Mouse (Mus musculus) heart, postnatal 0 days (tissue): ENCODE data around the gene A4galt. TPM values are rescaled to one million over a fixed set of nuclear protein-coding genes. Genes with fewer than 3 reads are reported as not detected.

Experiments
- ATAC-seq: fragments of 200-750 bp; cut with Nextera tagmentation; 2 replicates; pipeline ENCODE4 v1.8.0; 2017; ENCODE audit warnings: low read depth, moderate number of reproducible peaks, moderate library complexity; ENCODE audit not compliant: insufficient read depth
- DNase-seq: peaks from one replicate; pipeline ENCODE4 v3.0.0-alpha.2; 2016; ENCODE audit warnings: low spot score
- H3K27ac ChIP-seq: fragments of 300-500 bp; sonication (generic); 2 replicates; pipeline ENCODE4 v1.5.1; 2014; ENCODE audit warnings: low read depth, mild to moderate bottlenecking
- H3K27me3 ChIP-seq: fragments of 300-500 bp; sonication (generic); 2 replicates; pipeline ENCODE4 v1.6.1; 2014; ENCODE audit warnings: low read length, mixed read lengths; ENCODE audit not compliant: control insufficient read depth, insufficient read depth
- H3K36me3 ChIP-seq: fragments of 300-500 bp; sonication (generic); replicated peaks from 2 replicates; pipeline ENCODE4 v1.6.1; 2014; ENCODE audit warnings: low read length, mixed read lengths; ENCODE audit not compliant: control insufficient read depth, insufficient read depth
- H3K4me1 ChIP-seq: fragments of 300-500 bp; sonication (generic); 2 replicates; pipeline ENCODE4 v1.6.1; 2014; ENCODE audit warnings: antibody characterized with exemption; ENCODE audit not compliant: control insufficient read depth, insufficient read depth
- H3K4me2 ChIP-seq: fragments of 300-500 bp; sonication (generic); 2 replicates; pipeline ENCODE4 v1.6.1; 2014; ENCODE audit warnings: low read depth, mild to moderate bottlenecking, low read length, moderate library complexity
- H3K4me3 ChIP-seq: fragments of 300-500 bp; sonication (generic); 2 replicates; pipeline ENCODE4 v1.5.1; 2014; ENCODE audit warnings: low read depth, low read length
- H3K9ac ChIP-seq: fragments of 300-500 bp; sonication (generic); replicated peaks from 2 replicates; pipeline ENCODE4 v1.6.1; 2014; ENCODE audit warnings: low read depth, low read length, mixed read lengths
- H3K9me3 ChIP-seq: fragments of 300-500 bp; sonication (generic); replicated peaks from 2 replicates; pipeline ENCODE4 v1.6.1; 2016; ENCODE audit warnings: low read length; ENCODE audit not compliant: control insufficient read depth
- CTCF ChIP-seq: IDR thresholded peaks from 2 replicates; pipeline ENCODE4 v1.5.1; 2016; ENCODE audit warnings: antibody characterized with exemption, control low read depth, low read depth
- EP300 ChIP-seq: IDR thresholded peaks from 2 replicates; pipeline ENCODE4 v1.6.1; 2016; ENCODE audit warnings: antibody characterized with exemption, low read depth
- WGBS: fragments of 180-500 bp; shearing (Covaris S2); extraction: QIAGEN DNeasy Blood & Tissue Kit; methylation state at CpG from one replicate; pipeline ENCODE4 v1.1.7; 2014; 5-methylcytosine and 5-hydroxymethylcytosine counted together
- polyA plus RNA-seq: library from polyadenylated mRNA; unstranded; fragments of >200 nt; fragmentation: Nextera tagmentation; extraction: Ambion mirVana; gene quantifications from 2 replicates; pipeline ENCODE4 v1.2.1, GENCODE M21; 2015
- total RNA-seq: library from RNA; depleted of rRNA; stranded (reverse); fragments of >200 nt; gene quantifications from 2 replicates; pipeline ENCODE4 v1.2.3, GENCODE M21; 2014; ENCODE audit warnings: low replicate concordance

The A4galt gene
- total and polyA plus RNA-seq, 2 experiments from 2014 or later: 2.0 to 3.2 TPM

DNA sequence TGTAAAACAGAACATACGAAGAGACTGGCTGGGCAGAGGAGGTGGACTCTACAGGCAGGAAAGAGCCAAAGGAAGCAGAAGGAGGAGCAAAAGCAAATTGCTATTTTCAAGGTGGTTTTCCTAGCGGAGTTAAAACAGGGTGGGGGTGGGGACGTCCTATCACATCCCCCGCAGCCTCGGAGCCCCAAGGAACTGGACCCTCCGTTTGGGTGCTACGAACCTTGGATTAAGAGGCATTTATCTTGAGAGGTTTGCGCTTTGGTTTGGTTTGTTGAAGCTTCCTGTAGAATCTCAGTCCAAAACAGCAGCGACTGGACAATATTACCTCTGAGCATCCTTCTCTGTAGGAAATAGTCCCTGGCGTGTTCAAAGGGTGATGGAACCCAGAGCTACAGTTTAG is 41.9 kb downstream of the A4galt start:
- Histone ChIP-seq H3K4me2 (peak overlapping the region; percentile 59), H3K27ac (no peak overlapping the region), H3K9ac (0 out of 2 replicates have a peak overlapping the region, but pooled peaks have one; percentile 28), H3K9me3 (no peaks in the 10 kb centered on the region), H3K27me3 (no peaks in the 10 kb centered on the region), H3K4me1 (0 out of 2 replicates have a peak, but pooled peaks cover 5% of the 10 kb centered on the region), H3K36me3 (no peaks in the 10 kb centered on the region), H3K4me3 (peak overlapping the region; percentile 29)
- DNase-seq (no peak), ATAC-seq (no peak)
- 13% methylated on average over 10 of the region's 10 CpGs for WGBS
- TF ChIP-seq CTCF: no peak
- no peak for TF ChIP-seq EP300

DNA sequence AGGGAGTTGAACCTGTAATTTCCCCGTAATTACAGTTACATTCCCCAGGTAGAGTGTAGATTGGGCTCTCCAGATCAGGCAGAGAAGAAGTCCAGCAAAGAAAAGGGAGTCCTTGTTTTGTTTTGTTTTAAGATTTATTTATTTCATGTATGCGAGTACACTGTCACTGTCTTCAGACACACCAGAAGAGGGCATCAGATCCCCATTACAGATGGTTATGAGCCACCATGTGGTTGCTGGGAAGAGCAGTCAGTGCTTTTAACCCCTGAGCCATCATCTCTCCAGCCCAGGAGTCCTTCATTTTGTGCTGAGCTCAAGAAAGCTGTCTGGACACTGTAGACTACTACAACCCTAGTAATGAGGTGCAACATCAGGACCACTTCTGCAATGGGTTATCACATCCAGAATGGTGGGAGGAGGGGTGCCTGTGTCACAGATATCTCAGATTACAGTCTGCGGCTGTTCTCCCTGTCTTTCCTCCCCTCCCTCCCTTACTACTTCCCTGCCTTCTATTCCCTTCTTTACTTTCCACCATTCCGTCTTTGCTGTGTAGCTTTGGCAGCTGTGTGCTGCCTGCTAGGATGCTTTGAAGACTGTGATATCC is 42.4 kb downstream of the A4galt start:
- 0 out of 2 replicates have a peak, but pooled peaks cover 5% of the 10 kb centered on the region for H3K4me1 ChIP-seq
- H3K9ac ChIP-seq: no peak overlapping the region
- no peaks in the 10 kb centered on the region for H3K36me3 ChIP-seq
- DNase-seq: no peak
- no peak for ATAC-seq
- H3K4me2 ChIP-seq: peak overlapping the region; percentile 59
- WGBS: 44% methylated on average over 4 of the region's 4 CpGs
- H3K27me3 ChIP-seq: no peaks in the 10 kb centered on the region
- TF ChIP-seq CTCF (no peak), EP300 (no peak)
- H3K27ac ChIP-seq: no peak overlapping the region
- H3K4me3 ChIP-seq: peak overlapping the region; percentile 29; the same call in 1 of the 2 replicates
- no peaks in the 10 kb centered on the region for H3K9me3 ChIP-seq

DNA sequence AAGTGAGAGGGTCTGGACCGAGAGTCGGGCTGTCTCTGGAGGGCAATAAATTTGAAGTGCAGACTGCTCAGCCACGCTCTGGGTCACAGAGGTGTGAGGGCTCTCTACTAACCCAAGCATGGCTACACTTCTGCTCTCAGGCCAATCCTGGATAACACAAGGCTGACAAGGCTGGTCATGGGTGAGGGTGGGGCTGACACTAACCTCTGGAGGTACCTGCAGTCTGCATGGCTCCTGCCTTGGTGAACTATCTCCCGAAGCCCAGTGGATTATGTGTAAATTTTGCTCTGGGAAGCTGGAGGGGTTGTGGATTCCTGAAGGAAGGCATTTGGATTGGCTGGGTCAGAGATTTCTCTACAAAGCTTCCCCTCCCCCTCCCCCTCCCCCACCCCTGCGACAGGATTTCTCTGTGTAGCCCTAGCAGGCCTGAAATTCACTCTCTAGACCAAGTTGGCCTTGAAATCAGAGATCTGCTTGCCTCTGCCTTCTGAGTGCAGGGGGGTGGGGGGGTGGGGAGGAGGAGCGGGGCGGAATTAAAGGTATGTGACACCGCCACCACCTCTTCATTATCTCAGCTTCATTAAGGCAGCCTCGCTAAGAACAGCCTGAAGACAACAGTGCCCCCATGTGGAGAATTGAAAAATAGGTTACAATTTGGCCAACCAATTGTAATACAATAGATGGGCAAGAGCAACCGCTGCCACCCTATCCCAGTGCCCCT is 46.7 kb downstream of the A4galt start:
- H3K9ac ChIP-seq: no peak overlapping the region
- WGBS: 30% methylated on average over 10 of the region's 10 CpGs
- ATAC-seq (peak; percentile 41; the same call in 1 of the 2 replicates), DNase-seq (peak; percentile 47)
- no peak overlapping the region for H3K27ac ChIP-seq
- peak overlapping the region; percentile 36; the same call in 1 of the 2 replicates for H3K4me2 ChIP-seq
- H3K27me3 ChIP-seq: no peaks in the 10 kb centered on the region
- peak overlapping the region; percentile 12; the same call in 1 of the 2 replicates for H3K4me3 ChIP-seq
- H3K9me3 ChIP-seq: no peaks in the 10 kb centered on the region
- H3K4me1 ChIP-seq: 0 out of 2 replicates have a peak, but pooled peaks cover 3% of the 10 kb centered on the region
- TF ChIP-seq CTCF (peak; percentile 75), EP300 (no peak)
- H3K36me3 ChIP-seq: no peaks in the 10 kb centered on the region

DNA sequence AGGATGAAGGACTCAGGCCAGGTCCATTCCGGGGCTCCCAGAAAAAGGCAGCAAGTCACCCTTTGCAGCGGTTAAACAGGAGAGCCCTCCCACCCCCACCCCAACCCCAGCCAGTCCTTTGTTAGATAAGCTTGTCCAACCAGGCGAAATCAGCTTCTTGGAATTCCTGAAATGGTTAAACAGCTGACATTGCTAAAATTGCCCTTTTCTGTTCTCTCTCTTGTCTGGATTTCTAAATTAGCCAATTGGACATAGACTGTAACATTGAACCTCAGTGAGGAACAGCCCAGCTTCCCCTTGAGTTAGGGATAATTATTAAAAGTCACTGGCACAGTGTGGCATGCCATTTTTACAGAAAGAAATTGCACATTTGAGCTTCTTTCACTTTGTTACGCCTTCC is 49.2 kb downstream of the A4galt start:
- Histone ChIP-seq H3K9ac (no peak overlapping the region), H3K27me3 (no peaks in the 10 kb centered on the region), H3K36me3 (no peaks in the 10 kb centered on the region), H3K9me3 (no peaks in the 10 kb centered on the region), H3K4me2 (no peak overlapping the region), H3K4me3 (no peak overlapping the region), H3K27ac (no peak overlapping the region), H3K4me1 (no peaks in the 10 kb centered on the region)
- whole genome bisulfite sequencing: 50% methylated on average over 4 of the region's 4 CpGs
- ATAC-seq: no peak
- no peak for DNase-seq
- TF ChIP-seq CTCF (no peak), EP300 (no peak)

DNA sequence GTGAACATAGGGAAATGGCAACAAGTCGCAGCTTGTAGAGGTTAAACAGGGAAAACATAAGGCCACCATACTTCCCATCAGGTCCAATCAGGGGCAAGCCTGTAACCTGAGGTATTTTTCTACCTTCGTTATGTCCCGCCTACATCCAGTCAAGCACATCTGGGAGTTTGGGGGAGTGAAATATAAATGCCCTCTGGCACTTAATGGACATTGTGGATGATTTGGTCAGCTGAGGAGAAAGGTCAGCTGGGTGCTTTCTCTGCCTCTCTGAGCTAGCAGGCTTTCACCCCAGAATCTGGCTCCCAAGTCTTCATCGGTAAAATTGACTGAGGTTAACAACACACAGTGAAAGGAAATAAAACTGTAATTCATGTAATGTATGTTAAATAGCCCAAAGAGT is 58.2 kb downstream of the A4galt start:
- ATAC-seq (no peak), DNase-seq (no peak)
- no peak overlapping the region for H3K4me2 ChIP-seq
- H3K36me3 ChIP-seq: no peaks in the 10 kb centered on the region
- no peak overlapping the region for H3K27ac ChIP-seq
- H3K9me3 ChIP-seq: no peaks in the 10 kb centered on the region
- 92% methylated on average over 4 of the region's 4 CpGs for whole genome bisulfite sequencing
- H3K27me3 ChIP-seq: no peaks in the 10 kb centered on the region
- no peaks in the 10 kb centered on the region for H3K4me1 ChIP-seq
- no peak overlapping the region for H3K4me3 ChIP-seq
- TF ChIP-seq EP300 (no peak), CTCF (no peak)
- no peak overlapping the region for H3K9ac ChIP-seq
